Mouse (Mus musculus) heart, adult 2 months (tissue): ENCODE results near the gene Car11.

Experiments used
- CTCF ChIP-seq: fragments of 200-600 bp; IDR thresholded peaks from 2 replicates; pipeline ENCODE4 v1.8.1; 2022; ENCODE audit warnings: antibody characterized with exemption, mild to moderate bottlenecking, moderate library complexity
- EP300 ChIP-seq: fragments of 200-500 bp; IDR thresholded peaks from 2 replicates; pipeline ENCODE4 v1.6.1; 2011; ENCODE audit warnings: low read depth, low read length, control low read depth; ENCODE audit not compliant: insufficient read depth

- no peak for TF ChIP-seq EP300
- no peak for TF ChIP-seq CTCF
Measured at GRCm38 (mm10) chr7:45660746-45661478, 38.7 kb upstream of the Car11 start.
